Mouse (Mus musculus): ENCODE results near the gene Olfr1388. TPM values are rescaled to one million over a fixed set of nuclear protein-coding genes. Genes with fewer than 3 reads are reported as not detected.
A peak's percentile ranks its signal among the peaks of the same experiment; 100 is the strongest.
"Not testable (repeated sequence)": the region's sequence is repeated elsewhere in the genome, so short reads cannot be mapped to it uniquely, and the experiment has no call there.

Gene Olfr1388
- polyA plus RNA-seq, 1 experiment from 2014 or later: 0.11 TPM

DNA sequence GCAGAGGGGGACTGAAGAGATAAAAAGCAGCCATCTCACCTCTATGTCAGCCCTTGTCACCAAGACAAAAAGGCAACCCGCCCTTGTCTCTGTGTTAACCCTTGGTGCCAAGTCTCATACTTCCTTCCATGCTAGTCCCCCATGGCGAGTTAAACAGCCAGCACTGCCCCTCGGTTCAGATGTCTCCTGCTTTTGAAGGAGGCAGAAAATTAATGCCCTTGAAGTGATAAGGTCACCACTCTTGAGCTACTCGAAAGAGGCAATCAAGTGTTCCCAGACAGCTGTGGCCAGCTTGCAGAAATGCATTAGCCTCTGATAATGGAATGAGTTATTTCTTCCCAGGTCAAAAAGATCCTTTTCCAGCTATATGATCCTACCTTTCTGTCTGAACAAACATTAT, 49.5 kb downstream of the Olfr1388 start:
- Histone ChIP-seq H3K36me3 (ENCODE audit: control insufficient read depth, insufficient read depth, low read length) (no peaks in the 10 kb centered on the region), H3K9me3 (ENCODE audit: control insufficient read depth, low read length) (no peaks in the 10 kb centered on the region), H3K4me3 (ENCODE audit: low read length) (no peak overlapping the region), H3K4me2 (replicated peaks; ENCODE audit: low read depth, low read length) (no peak overlapping the region), H3K27me3 (ENCODE audit: control insufficient read depth, insufficient read depth, low read length) (no peaks in the 10 kb centered on the region), H3K27ac (ENCODE audit: low read depth, low read length) (no peak overlapping the region), H3K4me1 (ENCODE audit: control insufficient read depth, insufficient read depth, low read length) (no peaks in the 10 kb centered on the region), H3K9ac (ENCODE audit: low read depth, low read length) (no peak overlapping the region)
- WGBS: 11% methylated on average over 4 of the region's 4 CpGs
- peak; percentile 94 for ATAC-seq (ENCODE audit: low FRiP score, low TSS enrichment)

DNA sequence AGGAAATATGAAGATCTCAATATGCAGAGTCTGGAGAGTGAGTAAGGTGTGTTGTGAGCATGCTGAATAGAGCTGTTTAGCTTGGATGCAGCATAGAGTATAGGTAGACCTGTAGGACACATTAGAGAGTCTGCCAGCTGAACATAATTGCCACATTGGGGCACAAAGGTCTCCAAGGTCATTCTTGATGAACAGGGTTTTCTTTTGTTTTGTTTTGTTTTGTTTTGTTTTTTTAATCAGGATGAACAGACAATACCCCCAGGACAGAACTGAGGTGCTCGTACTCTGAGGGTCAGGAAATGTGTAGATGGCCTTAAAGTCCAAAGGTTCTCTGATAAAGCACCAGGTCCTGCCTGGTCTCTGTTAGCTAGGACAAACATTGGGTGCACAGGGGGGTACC, 52.3 kb downstream of the Olfr1388 start, which contains the start of gene Olfr1385:
TSS of gene Olfr1385 (plus strand) at position 301 of the 400 bp plus-strand sequence.
- not testable (repeated sequence) for H3K9me3 ChIP-seq (ENCODE audit: control insufficient read depth, low read length); H3K4me2 ChIP-seq (replicated peaks; ENCODE audit: low read depth, low read length); H3K4me3 ChIP-seq (ENCODE audit: low read length); H3K27ac ChIP-seq (ENCODE audit: low read depth, low read length); H3K36me3 ChIP-seq (ENCODE audit: control insufficient read depth, insufficient read depth, low read length); ATAC-seq (ENCODE audit: low FRiP score, low TSS enrichment); H3K9ac ChIP-seq (ENCODE audit: low read depth, low read length); H3K4me1 ChIP-seq (ENCODE audit: control insufficient read depth, insufficient read depth, low read length); H3K27me3 ChIP-seq (ENCODE audit: control insufficient read depth, insufficient read depth, low read length)
- 80% methylated on average over 1 of the region's 1 CpGs for WGBS

Other genes starting within 250 kb of the Olfr1388 start
- 1.6 and 3.1 TPM in 2 replicates for gene Btnl9, start 249.5 kb upstream of the Olfr1388 start, polyA plus RNA-seq (2014; fragmentation: Nextera tagmentation; extraction: Ambion mirVana)
- 27.6 and 51.1 TPM in 2 replicates for gene Zfp62, start 233.3 kb upstream of the Olfr1388 start, polyA plus RNA-seq (2014; fragmentation: Nextera tagmentation; extraction: Ambion mirVana)
- gene Mgat1, start 192.4 kb upstream of the Olfr1388 start, polyA plus RNA-seq (2014; fragmentation: Nextera tagmentation; extraction: Ambion mirVana): 43.8 and 55.3 TPM in 2 replicates
- not detected in 2 replicates for gene Olfr1393, start 158.3 kb upstream of the Olfr1388 start, polyA plus RNA-seq (2014; fragmentation: Nextera tagmentation; extraction: Ambion mirVana)
- gene Olfr1392, start 151.3 kb upstream of the Olfr1388 start, polyA plus RNA-seq (2014; fragmentation: Nextera tagmentation; extraction: Ambion mirVana): not detected in 2 replicates
- gene Olfr10, start 131.9 kb upstream of the Olfr1388 start, polyA plus RNA-seq (2014; fragmentation: Nextera tagmentation; extraction: Ambion mirVana): not detected in 2 replicates
- not detected in 2 replicates for gene Olfr1391, start 113.9 kb upstream of the Olfr1388 start, polyA plus RNA-seq (2014; fragmentation: Nextera tagmentation; extraction: Ambion mirVana)
- not detected in 2 replicates for gene Olfr1390, start 101.4 kb upstream of the Olfr1388 start, polyA plus RNA-seq (2014; fragmentation: Nextera tagmentation; extraction: Ambion mirVana)
- not detected in 2 replicates for gene Olfr1389, start 13.6 kb upstream of the Olfr1388 start, polyA plus RNA-seq (2014; fragmentation: Nextera tagmentation; extraction: Ambion mirVana)
- gene Olfr1387, start 18.7 kb downstream of the Olfr1388 start, polyA plus RNA-seq (2014; fragmentation: Nextera tagmentation; extraction: Ambion mirVana): not detected in 2 replicates
- not detected in 2 replicates for gene Olfr1386, start 28.4 kb downstream of the Olfr1388 start, polyA plus RNA-seq (2014; fragmentation: Nextera tagmentation; extraction: Ambion mirVana)
- gene Olfr1385, start 52.4 kb downstream of the Olfr1388 start, polyA plus RNA-seq (2014; fragmentation: Nextera tagmentation; extraction: Ambion mirVana): not detected in 2 replicates
- not detected in 2 replicates for gene Olfr1384, start 70.1 kb downstream of the Olfr1388 start, polyA plus RNA-seq (2014; fragmentation: Nextera tagmentation; extraction: Ambion mirVana)
- gene Olfr1383, start 83.0 kb downstream of the Olfr1388 start, polyA plus RNA-seq (2014; fragmentation: Nextera tagmentation; extraction: Ambion mirVana): not detected in 2 replicates
- not detected in 2 replicates for gene Olfr1382, start 91.6 kb downstream of the Olfr1388 start, polyA plus RNA-seq (2014; fragmentation: Nextera tagmentation; extraction: Ambion mirVana)
- 0.06 TPM in 1 of 2 replicates, not detected in the other for gene Olfr1381, start 106.8 kb downstream of the Olfr1388 start, polyA plus RNA-seq (2014; fragmentation: Nextera tagmentation; extraction: Ambion mirVana)
- not detected in 2 replicates for gene Olfr1380, start 120.3 kb downstream of the Olfr1388 start, polyA plus RNA-seq (2014; fragmentation: Nextera tagmentation; extraction: Ambion mirVana)
- gene Flt4, start 172.6 kb downstream of the Olfr1388 start, polyA plus RNA-seq (2014; fragmentation: Nextera tagmentation; extraction: Ambion mirVana): 6.5 and 10.6 TPM in 2 replicates
- not detected in 2 replicates for gene Scgb3a1, start 227.0 kb downstream of the Olfr1388 start, polyA plus RNA-seq (2014; fragmentation: Nextera tagmentation; extraction: Ambion mirVana)